Mouse (Mus musculus): ENCODE results near the gene 1700029H14Rik.

The 1700029H14Rik gene

DNA sequence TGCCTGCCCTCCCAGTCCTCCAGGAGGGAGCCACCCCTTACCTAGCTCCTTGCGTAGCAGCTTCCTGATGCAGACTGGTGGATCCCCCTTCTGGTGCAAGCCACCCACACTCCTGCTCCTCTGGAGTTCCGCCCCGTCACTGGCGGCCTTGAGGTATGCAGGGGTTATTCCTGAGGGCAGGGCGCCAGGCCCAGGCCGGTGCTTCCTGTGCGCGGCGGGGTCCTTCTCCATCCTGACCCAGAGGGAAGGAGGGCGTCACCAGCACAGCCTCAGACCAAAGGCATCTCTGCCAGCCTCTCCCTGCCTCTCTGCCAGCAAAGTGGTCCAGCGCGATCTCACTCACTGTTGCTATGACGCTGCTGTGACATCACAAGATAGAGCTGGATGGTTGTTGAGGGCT is at the start of gene 1700029H14Rik:
Gene 1700029H14Rik, minus strand, starts transcription at position 344 of the 400 bp plus-strand sequence.
- DNase-seq (ENCODE audit: low spot score in 2 of 2): no peak

DNA sequence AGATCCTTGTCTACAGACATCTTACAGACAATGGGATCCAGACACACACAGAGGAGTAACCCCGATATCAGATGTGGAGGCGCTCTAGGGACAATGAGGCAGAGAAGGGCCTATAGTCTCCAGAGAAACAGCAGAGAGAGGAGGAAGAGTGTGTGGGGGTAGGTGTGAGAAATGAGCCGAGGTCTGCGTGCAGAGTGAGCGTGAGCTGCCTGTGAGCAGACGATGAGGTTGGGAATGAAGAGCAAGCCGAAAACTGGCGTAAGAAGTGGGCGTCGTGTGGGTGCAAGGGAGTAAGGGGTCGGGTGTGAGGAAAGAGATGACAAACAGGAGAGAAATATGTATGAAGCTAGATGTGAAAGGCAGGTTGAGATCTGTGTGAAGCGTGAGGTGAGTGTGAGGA is 49.4 kb upstream of the 1700029H14Rik start:
- DNase-seq (ENCODE audit: low spot score in 2 of 2): no peak

GRCm38 (mm10) chr8:13609971-13610370 is 47.7 kb upstream of the 1700029H14Rik start:
- no peak for DNase-seq (ENCODE audit: low spot score in 2 of 2)

DNA sequence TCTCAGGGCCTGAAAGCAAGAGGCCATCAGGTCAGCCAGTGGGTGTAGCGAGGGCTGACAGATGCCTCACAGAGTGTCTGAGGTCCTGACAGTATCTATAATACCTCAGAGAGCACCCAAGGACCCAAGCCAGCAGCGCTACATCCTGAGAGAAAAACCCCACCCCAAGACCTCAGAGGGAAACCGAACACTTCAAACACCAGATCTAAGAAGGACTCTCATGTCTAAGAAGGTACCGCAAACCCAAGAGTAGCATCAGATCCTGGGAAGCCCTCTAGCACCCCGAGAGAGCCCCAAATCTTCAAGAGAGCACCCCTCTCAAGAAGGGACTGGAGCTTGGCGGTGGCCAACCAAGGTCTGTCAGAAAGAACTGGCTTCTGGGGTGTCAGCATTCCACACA is 46.7 kb upstream of the 1700029H14Rik start:
- DNase-seq (ENCODE audit: low spot score in 2 of 2): no peak

GRCm38 (mm10) chr8:13605920-13606480 is 43.7 kb upstream of the 1700029H14Rik start:
- DNase-seq (ENCODE audit: low spot score in 2 of 2): no peak

GRCm38 (mm10) chr8:13602621-13603020 is 40.4 kb upstream of the 1700029H14Rik start:
- peak in 1 of 2 experiments; percentile 50 for DNase-seq (ENCODE audit: low spot score in 2 of 2)

- no peak for DNase-seq (ENCODE audit: low spot score in 2 of 2)
Measured at GRCm38 (mm10) chr8:13601166-13601565, 38.9 kb upstream of the 1700029H14Rik start.

DNA sequence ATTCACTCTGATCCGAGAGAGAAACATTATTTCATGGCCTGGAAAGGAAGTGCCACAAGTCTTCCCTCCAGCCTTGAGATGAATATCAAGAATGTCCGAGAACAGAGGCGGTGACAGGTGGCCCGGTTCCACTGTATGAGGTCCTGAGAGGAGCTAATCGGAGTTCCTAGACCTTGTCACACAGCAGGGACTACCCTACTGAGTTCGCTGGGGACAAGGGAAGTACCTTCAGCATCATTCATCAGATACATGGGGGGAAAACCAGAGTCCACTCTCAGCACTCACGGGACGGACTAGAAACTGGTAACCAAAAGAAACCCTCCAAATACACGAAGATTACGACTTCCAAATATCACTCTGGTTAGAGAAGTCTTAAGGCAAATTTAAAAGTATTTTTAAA is 38.5 kb upstream of the 1700029H14Rik start:
- DNase-seq (ENCODE audit: low spot score in 2 of 2): no peak

GRCm38 (mm10) chr8:13600204-13600603 is 37.9 kb upstream of the 1700029H14Rik start:
- no peak for DNase-seq (ENCODE audit: low spot score in 2 of 2)

DNA sequence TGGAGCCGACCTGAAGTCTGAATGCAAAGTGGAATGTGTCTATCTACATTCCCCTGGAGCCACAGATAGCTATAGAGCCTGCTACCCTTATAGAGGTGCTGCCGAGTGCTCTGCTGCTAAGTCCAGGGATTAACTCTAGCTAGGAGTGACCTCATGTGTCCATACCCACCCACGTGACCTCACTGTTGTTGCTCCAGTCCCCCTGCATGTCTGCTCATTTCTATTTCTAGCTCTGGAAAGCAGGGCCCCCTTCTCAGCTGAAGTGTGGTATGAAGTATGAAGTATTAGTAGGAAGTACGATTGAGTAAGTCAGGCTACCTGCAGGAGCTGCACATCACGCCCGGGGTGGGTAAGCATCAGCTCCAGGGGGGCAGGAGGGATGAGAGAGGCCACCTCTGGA is 35.5 kb upstream of the 1700029H14Rik start:
- DNase-seq (ENCODE audit: low spot score in 2 of 2): no peak

GRCm38 (mm10) chr8:13595861-13596260 is 33.6 kb upstream of the 1700029H14Rik start:
- DNase-seq (ENCODE audit: low spot score in 2 of 2): no peak

DNA sequence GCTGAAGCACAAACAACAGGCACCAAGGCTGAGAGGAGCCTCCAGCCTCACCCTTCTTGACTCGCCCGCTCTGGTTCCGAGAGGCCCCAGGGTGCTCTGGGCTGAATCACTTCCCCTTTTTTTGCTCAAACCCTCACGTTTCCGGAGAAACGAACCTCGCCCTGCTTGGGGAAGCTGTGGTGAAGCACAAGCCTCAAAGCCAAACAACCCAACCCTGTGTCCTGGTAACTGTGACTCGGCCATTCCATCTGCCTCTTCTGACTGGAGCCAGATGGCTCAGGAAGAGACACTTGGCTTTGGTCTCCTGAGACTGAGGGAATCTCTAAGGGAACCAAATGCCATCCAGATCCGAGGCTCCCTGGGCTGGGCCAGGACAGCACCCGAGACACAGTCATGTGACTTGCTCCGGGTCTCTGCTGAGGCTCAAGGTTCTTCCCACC is 32.6 kb upstream of the 1700029H14Rik start:
- no peak for DNase-seq (ENCODE audit: low spot score in 2 of 2)

- no peak for DNase-seq (ENCODE audit: low spot score in 2 of 2)
Measured at GRCm38 (mm10) chr8:13593340-13593739, 31.1 kb upstream of the 1700029H14Rik start.

GRCm38 (mm10) chr8:13591246-13591645 is 29.0 kb upstream of the 1700029H14Rik start:
- DNase-seq (ENCODE audit: low spot score in 2 of 2): no peak

DNA sequence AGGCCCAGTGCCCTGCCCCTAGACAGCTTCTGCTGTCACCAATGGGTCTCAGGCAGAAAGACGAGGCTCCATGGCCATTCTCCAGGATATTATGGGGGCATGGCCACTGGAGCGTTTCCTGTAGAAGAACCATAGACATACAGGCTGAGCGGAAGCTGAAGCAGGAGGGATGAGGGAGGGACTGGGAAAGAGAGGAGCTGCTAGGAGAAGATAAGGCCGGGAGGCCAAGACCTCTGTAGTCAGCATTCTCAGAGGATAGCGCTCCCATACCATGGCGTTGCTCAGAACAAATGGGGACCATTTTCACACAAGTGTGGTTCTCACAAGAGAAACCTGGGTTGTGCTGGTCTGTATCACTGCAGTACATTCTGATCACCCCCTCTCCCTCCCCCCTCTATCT is 26.8 kb upstream of the 1700029H14Rik start:
- no peak for DNase-seq (ENCODE audit: low spot score in 2 of 2)

GRCm38 (mm10) chr8:13584652-13585051 is 22.4 kb upstream of the 1700029H14Rik start:
- DNase-seq (ENCODE audit: low spot score in 2 of 2): no peak

DNA sequence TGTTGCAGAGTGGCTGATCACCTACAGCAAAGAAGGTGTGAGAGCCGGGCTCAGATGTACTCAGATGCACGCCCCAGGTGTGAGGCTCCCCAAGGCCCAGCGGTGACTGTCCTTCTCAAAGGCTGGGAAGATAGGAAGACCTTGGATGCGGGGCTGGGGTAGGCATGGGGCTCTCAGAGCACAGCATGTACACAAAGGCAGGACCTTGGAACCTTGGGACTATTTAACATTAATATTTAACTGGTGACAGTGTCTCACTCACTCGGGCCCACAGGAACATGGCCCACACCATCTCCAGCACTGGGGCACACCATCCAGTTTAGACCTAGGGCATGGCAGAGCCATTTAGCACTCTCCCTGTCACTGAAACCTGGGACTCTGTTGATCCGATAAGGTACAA is 15.6 kb upstream of the 1700029H14Rik start:
- DNase-seq (ENCODE audit: low spot score in 2 of 2): no peak

GRCm38 (mm10) chr8:13571999-13572398 is 9.7 kb upstream of the 1700029H14Rik start:
- no peak for DNase-seq (ENCODE audit: low spot score in 2 of 2)

- no peak for DNase-seq (ENCODE audit: low spot score in 2 of 2)
Measured at GRCm38 (mm10) chr8:13557526-13557925, 4.7 kb downstream of the 1700029H14Rik start.

- DNase-seq (ENCODE audit: low spot score in 2 of 2): no peak
Measured at GRCm38 (mm10) chr8:13551574-13551830, 10.8 kb downstream of the 1700029H14Rik start.

- DNase-seq (ENCODE audit: low spot score in 2 of 2): peak; percentile 88 to 90
Measured at GRCm38 (mm10) chr8:13550718-13551573, 11.3 kb downstream of the 1700029H14Rik start.

GRCm38 (mm10) chr8:13548831-13549230 is 13.4 kb downstream of the 1700029H14Rik start:
- DNase-seq (ENCODE audit: low spot score in 2 of 2): no peak

- DNase-seq (ENCODE audit: low spot score in 2 of 2): peak in 1 of 2 experiments; percentile 33
Measured at GRCm38 (mm10) chr8:13548235-13548634, 14.0 kb downstream of the 1700029H14Rik start.

Measured in frontal cortex, postnatal 10 days (tissue).